Mouse (Mus musculus): ENCODE data around the gene Mrpl40. TPM values are rescaled to one million over a fixed set of nuclear protein-coding genes. Genes with fewer than 3 reads are reported as not detected.

The Mrpl40 gene
- polyA plus RNA-seq, 1 experiment from 2014 or later, result 92.1 TPM

- H3K9ac ChIP-seq (replicated peaks), result no peak overlapping the region
- no peak for ATAC-seq (ENCODE audit: low FRiP score, low read depth)
- no peaks in the 10 kb centered on the region for H3K4me1 ChIP-seq
- H3K9me3 ChIP-seq, result no peaks in the 10 kb centered on the region
- no peak overlapping the region for H3K4me2 ChIP-seq (replicated peaks)
- H3K27me3 ChIP-seq, result no peaks in the 10 kb centered on the region
- H3K4me3 ChIP-seq, result no peak overlapping the region
- peaks cover 98% of the 10 kb centered on the region for H3K36me3 ChIP-seq
- WGBS, result 86% methylated on average over 1 of the region's 1 CpGs
- no peak overlapping the region for H3K27ac ChIP-seq (replicated peaks)
Observed at GRCm38 (mm10) chr16:18822356-18822755, 54.3 kb downstream of the Mrpl40 start.

Other genes with a start within 250 kb of the Mrpl40 start
- gene Sept5, start 246.9 kb downstream of the Mrpl40 start, polyA plus RNA-seq (2016; fragmentation: Nextera tagmentation; extraction: Ambion mirVana), result 81.6 and 84.4 TPM in 2 replicates
- 34.6 and 39.2 TPM in 2 replicates for gene Cldn5, start 100.0 kb downstream of the Mrpl40 start, polyA plus RNA-seq (2016; fragmentation: Nextera tagmentation; extraction: Ambion mirVana)
- 104 and 107 TPM in 2 replicates for gene Ufd1, start 65.1 kb downstream of the Mrpl40 start, polyA plus RNA-seq (2016; fragmentation: Nextera tagmentation; extraction: Ambion mirVana)
- 41.3 and 42.1 TPM in 2 replicates for gene Cdc45, start 64.9 kb downstream of the Mrpl40 start, polyA plus RNA-seq (2016; fragmentation: Nextera tagmentation; extraction: Ambion mirVana)
- gene 2510002D24Rik, start 40.3 kb downstream of the Mrpl40 start, polyA plus RNA-seq (2016; fragmentation: Nextera tagmentation; extraction: Ambion mirVana), result 23.6 and 25.8 TPM in 2 replicates
- gene Gm28539, start 40.3 kb downstream of the Mrpl40 start, polyA plus RNA-seq (2016; fragmentation: Nextera tagmentation; extraction: Ambion mirVana), result not detected in 2 replicates
- 27.6 and 29.2 TPM in 2 replicates for gene Hira, start 175 bp upstream of the Mrpl40 start, polyA plus RNA-seq (2016; fragmentation: Nextera tagmentation; extraction: Ambion mirVana)